Mouse (Mus musculus): ENCODE results near the gene Patz1.

Gene Patz1

GRCm38 (mm10) chr11:3288521-3289301 is at the start of gene Patz1:
TSS of gene Patz1 (plus strand) at chr11:3288874.
- peak; percentile 83 for DNase-seq (ENCODE audit: extremely low spot score)

- no peak for DNase-seq (ENCODE audit: extremely low spot score)
Measured at GRCm38 (mm10) chr11:3242395-3242794, 46.3 kb upstream of the Patz1 start.

GRCm38 (mm10) chr11:3243771-3244170 is 44.9 kb upstream of the Patz1 start:
- DNase-seq (ENCODE audit: extremely low spot score): no peak

- DNase-seq (ENCODE audit: extremely low spot score): no peak
Measured at GRCm38 (mm10) chr11:3247387-3247786, 41.3 kb upstream of the Patz1 start.

GRCm38 (mm10) chr11:3259537-3259936 is 29.1 kb upstream of the Patz1 start:
- no peak for DNase-seq (ENCODE audit: extremely low spot score)

- DNase-seq (ENCODE audit: extremely low spot score): peak; percentile 55
Measured at GRCm38 (mm10) chr11:3265291-3266078, 23.2 kb upstream of the Patz1 start.

- DNase-seq (ENCODE audit: extremely low spot score): peak; percentile 95
Measured at GRCm38 (mm10) chr11:3266079-3266685, 22.5 kb upstream of the Patz1 start, which contains the start of gene Drg1. TSS of gene Drg1 (minus strand) at chr11:3266415.

GRCm38 (mm10) chr11:3267133-3267532 is 21.5 kb upstream of the Patz1 start:
- DNase-seq (ENCODE audit: extremely low spot score): no peak

GRCm38 (mm10) chr11:3269241-3269640 is 19.4 kb upstream of the Patz1 start:
- no peak for DNase-seq (ENCODE audit: extremely low spot score)

GRCm38 (mm10) chr11:3278351-3278750 is 10.3 kb upstream of the Patz1 start:
- no peak for DNase-seq (ENCODE audit: extremely low spot score)

- DNase-seq (ENCODE audit: extremely low spot score): no peak
Measured at GRCm38 (mm10) chr11:3279729-3280128, 8.9 kb upstream of the Patz1 start.

GRCm38 (mm10) chr11:3282887-3283286 is 5.8 kb upstream of the Patz1 start:
- DNase-seq (ENCODE audit: extremely low spot score): no peak

- no peak for DNase-seq (ENCODE audit: extremely low spot score)
Measured at GRCm38 (mm10) chr11:3283645-3284044, 5.0 kb upstream of the Patz1 start.

- DNase-seq (ENCODE audit: extremely low spot score): no peak
Measured at GRCm38 (mm10) chr11:3285940-3286339, 2.7 kb upstream of the Patz1 start.

- no peak for DNase-seq (ENCODE audit: extremely low spot score)
Measured at GRCm38 (mm10) chr11:3287131-3287530, 1.5 kb upstream of the Patz1 start.

- DNase-seq (ENCODE audit: extremely low spot score): no peak
Measured at GRCm38 (mm10) chr11:3287921-3288320, 753 bp upstream of the Patz1 start.

- peak; percentile 96 for DNase-seq (ENCODE audit: extremely low spot score)
Measured at GRCm38 (mm10) chr11:3289302-3289802, 678 bp downstream of the Patz1 start.

GRCm38 (mm10) chr11:3289803-3290639 is 1.3 kb downstream of the Patz1 start:
- peak; percentile 91 for DNase-seq (ENCODE audit: extremely low spot score)

GRCm38 (mm10) chr11:3290640-3291310 is 2.1 kb downstream of the Patz1 start:
- DNase-seq (ENCODE audit: extremely low spot score): peak; percentile 54

- DNase-seq (ENCODE audit: extremely low spot score): no peak
Measured at GRCm38 (mm10) chr11:3291311-3292061, 2.8 kb downstream of the Patz1 start.
